Mouse (Mus musculus) thymus, postnatal 14 days (tissue): Measurements from ENCODE around the gene Capn7.

Source experiments
- DNase-seq: peaks from one replicate; pipeline ENCODE4 v3.0.0; 2021

Capn7 gene

GRCm38 (mm10) chr14:31336369-31337155, at the start of gene Capn7:
TSS of gene Capn7 (plus strand) at chr14:31336638.
- peak; percentile 99 for DNase-seq

- DNase-seq, result no peak
These were observed 23.2 kb upstream of the Capn7 start for GRCm38 (mm10) chr14:31313192-31313591.

- no peak for DNase-seq
These were observed 19.8 kb upstream of the Capn7 start for GRCm38 (mm10) chr14:31316613-31317012.

GRCm38 (mm10) chr14:31317754-31318153, 18.7 kb upstream of the Capn7 start:
- no peak for DNase-seq

GRCm38 (mm10) chr14:31319546-31319945, 16.9 kb upstream of the Capn7 start:
- DNase-seq, result no peak

- DNase-seq, result no peak
These were observed 15.3 kb upstream of the Capn7 start for GRCm38 (mm10) chr14:31321181-31321580.

GRCm38 (mm10) chr14:31322191-31322590, 14.2 kb upstream of the Capn7 start:
- no peak for DNase-seq

- no peak for DNase-seq
These were observed 13.2 kb upstream of the Capn7 start for GRCm38 (mm10) chr14:31323189-31323588.

- DNase-seq, result peak; percentile 64
These were observed 12.3 kb upstream of the Capn7 start, which contains the start of gene Dnah1 for GRCm38 (mm10) chr14:31323849-31324792. TSS of gene Dnah1 (minus strand) at chr14:31323896.

GRCm38 (mm10) chr14:31324851-31325250, 11.6 kb upstream of the Capn7 start:
- DNase-seq, result peak; percentile 27

GRCm38 (mm10) chr14:31325551-31325950, 10.9 kb upstream of the Capn7 start:
- no peak for DNase-seq

GRCm38 (mm10) chr14:31326770-31327169, 9.7 kb upstream of the Capn7 start:
- DNase-seq, result no peak

- no peak for DNase-seq
These were observed 9.2 kb upstream of the Capn7 start for GRCm38 (mm10) chr14:31327196-31327595.

GRCm38 (mm10) chr14:31327681-31328080, 8.8 kb upstream of the Capn7 start:
- no peak for DNase-seq

- DNase-seq, result no peak
These were observed 6.7 kb upstream of the Capn7 start for GRCm38 (mm10) chr14:31329741-31330140.

GRCm38 (mm10) chr14:31330957-31331356, 5.5 kb upstream of the Capn7 start:
- no peak for DNase-seq

- DNase-seq, result no peak
These were observed 673 bp upstream of the Capn7 start for GRCm38 (mm10) chr14:31335765-31336164.

- peak; percentile 13 for DNase-seq
These were observed 968 bp downstream of the Capn7 start for GRCm38 (mm10) chr14:31337406-31337805.

GRCm38 (mm10) chr14:31337947-31338346, 1.5 kb downstream of the Capn7 start:
- no peak for DNase-seq

GRCm38 (mm10) chr14:31343241-31343640, 6.8 kb downstream of the Capn7 start:
- no peak for DNase-seq

GRCm38 (mm10) chr14:31345367-31345766, 8.9 kb downstream of the Capn7 start:
- no peak for DNase-seq

- no peak for DNase-seq
These were observed 25.8 kb downstream of the Capn7 start for GRCm38 (mm10) chr14:31362236-31362635.

GRCm38 (mm10) chr14:31364589-31364988, 28.2 kb downstream of the Capn7 start:
- no peak for DNase-seq

- DNase-seq, result peak; percentile 80
These were observed 28.9 kb downstream of the Capn7 start for GRCm38 (mm10) chr14:31365350-31365749.
